Mouse (Mus musculus): Measurements from ENCODE around the gene Bclaf1. TPM values are rescaled to one million over a fixed set of nuclear protein-coding genes. Genes with fewer than 3 reads are reported as not detected.

The Bclaf1 gene
- polyA plus RNA-seq, 1 experiment: 13.5 TPM

DNA sequence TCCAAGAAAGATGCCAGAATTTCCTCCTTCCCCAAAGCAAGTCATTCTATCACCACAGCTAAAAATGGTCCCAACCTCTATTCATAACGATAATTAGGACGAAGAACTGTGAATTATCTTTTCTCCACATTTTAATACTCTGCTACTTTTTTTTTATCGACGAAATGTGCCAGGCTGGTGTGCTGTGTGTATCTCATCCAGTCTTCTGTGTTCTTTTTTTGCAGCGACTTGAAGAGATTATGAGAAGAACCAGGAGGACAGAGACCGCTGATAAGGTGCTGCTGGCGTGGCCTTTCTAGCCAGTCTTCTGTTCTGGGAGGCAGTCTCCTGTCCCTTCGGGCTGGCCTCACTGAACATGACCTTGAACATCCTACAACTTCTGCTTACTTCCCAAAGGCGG, 38.2 kb upstream of the Bclaf1 start:
- Histone ChIP-seq H3K36me3 (ENCODE audit: control insufficient read depth, insufficient read depth, low read length) (no peaks in the 10 kb centered on the region; the same call in none of the 2 replicates), H3K4me1 (ENCODE audit: control insufficient read depth, insufficient read depth, low read length) (no peaks in the 10 kb centered on the region), H3K27me3 (replicated peaks; ENCODE audit: control insufficient read depth, insufficient read depth, low read length) (no peaks in the 10 kb centered on the region), H3K4me3 (ENCODE audit: insufficient read depth, low read depth, low read length) (no peak overlapping the region), H3K27ac (ENCODE audit: insufficient read depth, low read depth, low read length) (no peak overlapping the region)
- TF ChIP-seq POLR2A (IDR thresholded peaks at IDR 0.05; ENCODE audit: low read depth, low read length) (no peak), CTCF (conservative IDR thresholded peaks at IDR 0.05; ENCODE audit: insufficient read depth, insufficient read length, low read depth, low read length) (no peak)
- DNase-seq: no peak
- 76% methylated on average over 9 of the region's 9 CpGs for WGBS

DNA sequence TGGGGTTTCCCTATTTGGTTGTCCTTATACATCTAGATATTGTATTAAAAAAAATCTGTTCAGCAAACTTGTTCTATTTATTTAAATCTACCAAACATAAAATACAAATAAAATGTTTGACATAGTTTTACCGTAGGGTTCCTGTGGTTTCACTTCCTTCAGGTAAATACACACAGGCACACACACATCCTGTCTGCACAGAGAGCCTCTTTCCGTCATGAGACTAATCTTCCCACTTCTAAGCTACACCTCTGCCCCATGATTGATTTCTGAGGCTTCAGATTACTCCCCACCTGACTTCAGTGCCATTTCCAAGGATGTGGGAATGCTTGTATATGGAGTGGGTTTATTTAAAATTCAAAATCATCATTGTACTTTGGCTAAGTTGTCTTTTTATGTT, 30.8 kb upstream of the Bclaf1 start:
- Histone ChIP-seq H3K4me3 (ENCODE audit: insufficient read depth, low read depth, low read length) (no peak overlapping the region), H3K4me1 (ENCODE audit: control insufficient read depth, insufficient read depth, low read length) (peaks cover 7% of the 10 kb centered on the region; the same call in 1 of the 2 replicates), H3K36me3 (ENCODE audit: control insufficient read depth, insufficient read depth, low read length) (no peaks in the 10 kb centered on the region; the same call in none of the 2 replicates), H3K27ac (ENCODE audit: insufficient read depth, low read depth, low read length) (no peak overlapping the region), H3K27me3 (replicated peaks; ENCODE audit: control insufficient read depth, insufficient read depth, low read length) (no peaks in the 10 kb centered on the region)
- 66% methylated on average over 2 of the region's 2 CpGs for WGBS
- no peak for DNase-seq
- no peak for TF ChIP-seq CTCF (conservative IDR thresholded peaks at IDR 0.05; ENCODE audit: insufficient read depth, insufficient read length, low read depth, low read length)

GRCm38 (mm10) chr10:20285289-20285975, 26.8 kb upstream of the Bclaf1 start:
- Histone ChIP-seq H3K27me3 (replicated peaks; ENCODE audit: control insufficient read depth, insufficient read depth, low read length) (no peaks in the 10 kb centered on the region), H3K36me3 (ENCODE audit: control insufficient read depth, insufficient read depth, low read length) (no peaks in the 10 kb centered on the region), H3K27ac (ENCODE audit: insufficient read depth, low read depth, low read length) (no peak overlapping the region), H3K4me3 (ENCODE audit: insufficient read depth, low read depth, low read length) (no peak overlapping the region), H3K4me1 (ENCODE audit: control insufficient read depth, insufficient read depth, low read length) (peaks cover 7% of the 10 kb centered on the region; the same call in 1 of the 2 replicates)
- DNase-seq: peak; percentile 74
- WGBS: 34% methylated on average over 10 of the region's 10 CpGs
- TF ChIP-seq CTCF (conservative IDR thresholded peaks at IDR 0.05; ENCODE audit: insufficient read depth, insufficient read length, low read depth, low read length): no peak
- no peak for TF ChIP-seq POLR2A (IDR thresholded peaks at IDR 0.05; ENCODE audit: low read depth, low read length)

DNA sequence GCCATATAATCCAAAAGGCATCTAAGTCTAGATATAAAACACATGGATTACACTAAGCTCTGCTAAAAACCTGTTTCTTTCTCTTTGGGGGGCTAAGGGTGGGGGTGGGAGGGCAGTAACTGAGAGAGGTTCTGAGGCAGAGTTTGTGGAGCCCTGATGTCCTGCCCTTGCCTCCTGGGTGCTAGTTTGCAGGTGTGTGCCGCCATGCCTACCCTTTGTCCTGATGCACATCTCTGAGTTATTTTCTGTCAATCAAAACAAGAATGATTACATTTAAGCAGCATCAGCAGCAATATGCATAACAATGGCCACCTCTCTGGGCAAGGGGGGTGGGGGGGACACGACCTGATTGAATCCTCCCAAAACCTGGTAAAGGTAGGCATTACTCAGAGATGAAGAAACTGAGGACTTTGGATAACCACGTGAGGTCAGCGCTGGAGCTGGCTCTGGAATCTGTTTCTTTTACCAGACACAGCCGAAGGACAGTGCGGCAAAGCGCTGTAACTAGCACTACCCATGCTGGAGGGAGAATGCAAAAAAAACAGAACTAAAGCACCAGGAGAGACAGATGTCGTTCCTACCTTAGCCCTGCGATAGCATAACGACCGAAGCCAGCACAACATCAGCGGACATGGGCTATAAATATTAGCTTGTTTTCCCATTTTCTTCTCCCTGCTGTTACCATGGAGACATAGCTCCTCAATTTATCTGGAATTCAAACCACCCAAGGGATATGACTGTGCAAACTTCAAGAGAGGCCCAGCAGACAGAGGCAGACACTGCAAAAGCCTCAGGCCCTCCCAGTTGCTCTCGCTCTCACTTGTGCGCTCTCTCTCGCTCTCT, 26.1 kb upstream of the Bclaf1 start:
- WGBS: 47% methylated on average over 15 of the region's 15 CpGs
- TF ChIP-seq CTCF (conservative IDR thresholded peaks at IDR 0.05; ENCODE audit: insufficient read depth, insufficient read length, low read depth, low read length) (no peak), POLR2A (IDR thresholded peaks at IDR 0.05; ENCODE audit: low read depth, low read length) (no peak)
- H3K4me3 ChIP-seq (ENCODE audit: insufficient read depth, low read depth, low read length): no peak overlapping the region
- H3K27me3 ChIP-seq (replicated peaks; ENCODE audit: control insufficient read depth, insufficient read depth, low read length): no peaks in the 10 kb centered on the region
- no peak overlapping the region for H3K27ac ChIP-seq (ENCODE audit: insufficient read depth, low read depth, low read length)
- DNase-seq: peak; percentile 18
- no peaks in the 10 kb centered on the region for H3K36me3 ChIP-seq (ENCODE audit: control insufficient read depth, insufficient read depth, low read length)
- H3K4me1 ChIP-seq (ENCODE audit: control insufficient read depth, insufficient read depth, low read length): peaks cover 7% of the 10 kb centered on the region; the same call in 1 of the 2 replicates

GRCm38 (mm10) chr10:20287369-20287768, 24.9 kb upstream of the Bclaf1 start:
- TF ChIP-seq CTCF (conservative IDR thresholded peaks at IDR 0.05; ENCODE audit: insufficient read depth, insufficient read length, low read depth, low read length): no peak
- TF ChIP-seq POLR2A (IDR thresholded peaks at IDR 0.05; ENCODE audit: low read depth, low read length): no peak
- WGBS: 63% methylated on average over 6 of the region's 6 CpGs
- H3K27me3 ChIP-seq (replicated peaks; ENCODE audit: control insufficient read depth, insufficient read depth, low read length): no peaks in the 10 kb centered on the region
- H3K4me1 ChIP-seq (ENCODE audit: control insufficient read depth, insufficient read depth, low read length): peaks cover 7% of the 10 kb centered on the region; the same call in 1 of the 2 replicates
- no peak for DNase-seq
- H3K4me3 ChIP-seq (ENCODE audit: insufficient read depth, low read depth, low read length): no peak overlapping the region
- no peak overlapping the region for H3K27ac ChIP-seq (ENCODE audit: insufficient read depth, low read depth, low read length)
- H3K36me3 ChIP-seq (ENCODE audit: control insufficient read depth, insufficient read depth, low read length): no peaks in the 10 kb centered on the region

DNA sequence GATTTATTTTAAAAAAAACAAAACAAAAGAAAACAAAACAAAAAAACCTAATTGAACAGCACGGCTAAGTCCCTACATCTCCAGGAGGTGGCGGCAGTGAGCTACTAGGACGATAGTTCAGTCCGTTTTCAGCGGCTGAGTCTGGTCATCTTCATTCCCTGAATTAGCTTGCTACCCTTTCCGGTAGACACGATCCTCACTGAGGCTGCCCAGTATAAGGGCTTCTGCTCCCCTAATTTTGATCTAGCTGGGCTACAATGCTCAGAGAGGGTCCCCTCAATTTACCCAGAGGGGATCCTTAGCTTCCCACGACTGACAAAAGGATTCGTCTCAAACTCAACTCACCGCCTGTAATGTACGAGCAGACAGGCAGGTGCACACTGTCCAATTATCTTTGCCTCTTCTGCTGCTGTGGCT, 21.8 kb upstream of the Bclaf1 start:
- Histone ChIP-seq H3K4me1 (ENCODE audit: control insufficient read depth, insufficient read depth, low read length) (peaks cover 2% of the 10 kb centered on the region; the same call in 1 of the 2 replicates), H3K27me3 (replicated peaks; ENCODE audit: control insufficient read depth, insufficient read depth, low read length) (no peaks in the 10 kb centered on the region), H3K4me3 (ENCODE audit: insufficient read depth, low read depth, low read length) (peak overlapping the region; percentile 23; the same call in 1 of the 2 replicates), H3K36me3 (ENCODE audit: control insufficient read depth, insufficient read depth, low read length) (no peaks in the 10 kb centered on the region), H3K27ac (ENCODE audit: insufficient read depth, low read depth, low read length) (no peak overlapping the region)
- peak; percentile 82 for DNase-seq
- TF ChIP-seq CTCF (conservative IDR thresholded peaks at IDR 0.05; ENCODE audit: insufficient read depth, insufficient read length, low read depth, low read length) (peak; percentile 95), POLR2A (IDR thresholded peaks at IDR 0.05; ENCODE audit: low read depth, low read length) (no peak)
- WGBS: 14% methylated on average over 11 of the region's 11 CpGs

GRCm38 (mm10) chr10:20295961-20296360, 16.3 kb upstream of the Bclaf1 start:
- WGBS: 76% methylated on average over 5 of the region's 5 CpGs

More at GRCm38 (mm10) chr10:20295961-20296360, 16.3 kb upstream of the Bclaf1 start:
- Histone ChIP-seq H3K27ac (ENCODE audit: insufficient read depth, low read depth, low read length) (no peak overlapping the region), H3K27me3 (replicated peaks; ENCODE audit: control insufficient read depth, insufficient read depth, low read length) (no peaks in the 10 kb centered on the region), H3K4me1 (ENCODE audit: control insufficient read depth, insufficient read depth, low read length) (no peaks in the 10 kb centered on the region), H3K4me3 (ENCODE audit: insufficient read depth, low read depth, low read length) (no peak overlapping the region), H3K36me3 (ENCODE audit: control insufficient read depth, insufficient read depth, low read length) (no peaks in the 10 kb centered on the region)
- TF ChIP-seq CTCF (conservative IDR thresholded peaks at IDR 0.05; ENCODE audit: insufficient read depth, insufficient read length, low read depth, low read length) (peak; percentile 34; the same call in 1 of the 2 replicates), POLR2A (IDR thresholded peaks at IDR 0.05; ENCODE audit: low read depth, low read length) (no peak)
- DNase-seq: peak; percentile 33
